8 mouse cellular contexts compared by ENCODE assay signal in the genomic region with DNA sequence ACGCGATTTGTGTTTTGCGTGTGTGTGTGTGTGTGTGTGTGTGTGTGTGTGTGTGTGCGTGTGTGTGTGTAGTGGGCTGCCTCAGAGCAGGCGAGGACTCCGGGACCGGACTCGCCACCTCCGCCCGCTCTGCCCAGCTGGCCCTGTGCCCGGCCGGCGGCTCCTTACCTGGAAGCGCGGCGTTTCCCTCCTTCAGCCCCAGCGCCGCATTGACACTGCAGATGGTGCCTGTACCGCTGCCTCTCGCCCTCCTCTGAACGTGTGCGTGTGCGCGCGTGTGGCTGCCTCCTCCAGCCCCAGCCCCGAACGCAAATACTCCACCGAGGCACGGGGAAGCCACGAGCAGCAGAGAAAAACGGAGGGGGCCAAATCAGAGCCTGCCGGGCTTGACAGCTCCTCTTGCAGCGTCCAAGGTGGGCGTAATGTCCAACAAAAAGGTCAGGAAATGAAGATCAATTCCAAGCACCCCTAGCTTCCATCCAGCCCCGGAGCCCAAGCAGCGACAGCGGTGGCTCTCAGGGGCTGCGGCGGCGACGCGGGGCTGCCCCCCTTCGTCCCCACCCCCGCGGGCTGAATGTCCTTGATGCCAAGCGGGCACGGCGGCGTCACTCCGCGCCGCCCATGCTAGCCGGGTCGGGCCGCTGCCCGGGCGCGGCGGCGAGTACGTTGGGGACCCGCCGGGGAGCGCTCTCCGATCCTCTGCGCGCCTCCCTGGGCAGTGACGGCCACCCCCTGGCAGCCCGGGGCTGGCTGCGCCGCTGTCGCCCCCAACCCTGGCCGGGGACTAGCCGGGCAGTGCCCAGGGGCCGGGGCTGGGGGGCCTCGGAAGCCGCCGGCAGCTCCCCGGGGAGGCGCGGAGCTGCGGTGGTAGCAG. TPM values are rescaled to one million over a fixed set of nuclear protein-coding genes. Genes with fewer than 3 reads are reported as not detected.
DNase-seq lines count a peak whose midpoint lies in the region; ATAC-seq and TF ChIP-seq lines count a peak whose summit lies in the region.

No protein-coding gene starts in this region.

- H3K4me1 ChIP-seq in embryonic facial prominence, embryonic 12.5 days, result peaks cover 17% of the 10 kb centered on the region
- peaks cover 43% of the 10 kb centered on the region for H3K4me1 ChIP-seq in heart, embryonic 13.5 days
- H3K4me1 ChIP-seq in kidney, postnatal 0 days (replicated peaks; ENCODE audit: insufficient read depth, low read length), result peaks cover 5% of the 10 kb centered on the region; the same call in 1 of the 2 replicates
- peaks cover 5% of the 10 kb centered on the region; the same call in 1 of the 2 replicates for H3K4me1 ChIP-seq in liver, embryonic 13.5 days (replicated peaks)
- peaks cover 20% of the 10 kb centered on the region for H3K4me1 ChIP-seq in neural tube, embryonic 14.5 days (ENCODE audit: control insufficient read depth, insufficient read depth, low read length)

- no peak for TF ChIP-seq CTCF in kidney, postnatal 0 days (IDR thresholded peaks at IDR 0.05; ENCODE audit: low read depth)

- H3K36me3 ChIP-seq in embryonic facial prominence, embryonic 12.5 days, result no peaks in the 10 kb centered on the region
- no peaks in the 10 kb centered on the region for H3K36me3 ChIP-seq in heart, embryonic 13.5 days
- H3K36me3 ChIP-seq in kidney, postnatal 0 days (ENCODE audit: insufficient read depth, low read length), result no peaks in the 10 kb centered on the region
- no peaks in the 10 kb centered on the region for H3K36me3 ChIP-seq in liver, embryonic 13.5 days
- H3K36me3 ChIP-seq in neural tube, embryonic 14.5 days (ENCODE audit: control insufficient read depth, insufficient read depth, low read length), result no peaks in the 10 kb centered on the region

- peak overlapping the region; percentile 84 for H3K9ac ChIP-seq in embryonic facial prominence, embryonic 12.5 days
- peak overlapping the region; percentile 98 for H3K9ac ChIP-seq in heart, embryonic 13.5 days
- H3K9ac ChIP-seq in kidney, postnatal 0 days (ENCODE audit: low read depth, low read length), result peak overlapping the region; percentile 71
- H3K9ac ChIP-seq in liver, embryonic 13.5 days, result peak overlapping the region; percentile 45
- peak overlapping the region; percentile 97 for H3K9ac ChIP-seq in neural tube, embryonic 14.5 days (replicated peaks; ENCODE audit: low read depth, low read length)

- H3K4me3 ChIP-seq in embryonic facial prominence, embryonic 12.5 days, result peak overlapping the region; percentile 76
- peak overlapping the region; percentile 87 for H3K4me3 ChIP-seq in heart, embryonic 13.5 days
- peak overlapping the region; percentile 68 for H3K4me3 ChIP-seq in kidney, postnatal 0 days (replicated peaks; ENCODE audit: low read depth, low read length)
- H3K4me3 ChIP-seq in liver, embryonic 13.5 days (replicated peaks), result peak overlapping the region; percentile 59
- peak overlapping the region; percentile 86 for H3K4me3 ChIP-seq in neural tube, embryonic 14.5 days (ENCODE audit: low read depth, low read length)

- under 1% methylated on average over 79 of the region's 82 CpGs for WGBS in embryonic facial prominence, embryonic 12.5 days
- under 1% methylated on average over 71 of the region's 82 CpGs for WGBS in heart, embryonic 13.5 days
- WGBS in kidney, postnatal 0 days, result under 1% methylated on average over 73 of the region's 82 CpGs
- under 1% methylated on average over 71 of the region's 82 CpGs for WGBS in liver, embryonic 13.5 days (ENCODE audit: insufficient replicate concordance)
- WGBS in neural tube, embryonic 14.5 days, result under 1% methylated on average over 70 of the region's 82 CpGs

- H3K27me3 ChIP-seq in embryonic facial prominence, embryonic 12.5 days, result peaks cover 61% of the 10 kb centered on the region
- H3K27me3 ChIP-seq in heart, embryonic 13.5 days (replicated peaks), result peaks cover 34% of the 10 kb centered on the region
- H3K27me3 ChIP-seq in kidney, postnatal 0 days (ENCODE audit: insufficient read depth, low read length), result peaks cover 22% of the 10 kb centered on the region
- peaks cover 94% of the 10 kb centered on the region for H3K27me3 ChIP-seq in liver, embryonic 13.5 days
- H3K27me3 ChIP-seq in neural tube, embryonic 14.5 days (ENCODE audit: control insufficient read depth, insufficient read depth, low read length), result no peaks in the 10 kb centered on the region

- peak; percentile 8 for DNase-seq in thymus, postnatal 14 days
- DNase-seq in thymus, postnatal 0 days (ENCODE audit: low spot score), result no peak
- no peak for DNase-seq in kidney, postnatal 0 days (ENCODE audit: low spot score)
- no peak for DNase-seq in liver, embryonic 13.5 days
- DNase-seq in spleen, adult 12 weeks (ENCODE audit: low spot score), result no peak

- peak overlapping the region; percentile 69 for H3K27ac ChIP-seq in embryonic facial prominence, embryonic 12.5 days
- peak overlapping the region; percentile 89 for H3K27ac ChIP-seq in heart, embryonic 13.5 days (replicated peaks)
- H3K27ac ChIP-seq in kidney, postnatal 0 days, result no peak overlapping the region
- no peak overlapping the region for H3K27ac ChIP-seq in liver, embryonic 13.5 days
- H3K27ac ChIP-seq in neural tube, embryonic 14.5 days (ENCODE audit: low read depth, low read length), result peak overlapping the region; percentile 94

- no peaks in the 10 kb centered on the region for H3K9me3 ChIP-seq in embryonic facial prominence, embryonic 12.5 days
- H3K9me3 ChIP-seq in heart, embryonic 13.5 days, result no peaks in the 10 kb centered on the region
- no peaks in the 10 kb centered on the region for H3K9me3 ChIP-seq in kidney, postnatal 0 days (replicated peaks; ENCODE audit: low read length)
- H3K9me3 ChIP-seq in liver, embryonic 13.5 days (replicated peaks), result no peaks in the 10 kb centered on the region
- no peaks in the 10 kb centered on the region for H3K9me3 ChIP-seq in neural tube, embryonic 14.5 days (ENCODE audit: control insufficient read depth, low read length)

- ATAC-seq in embryonic facial prominence, embryonic 12.5 days (ENCODE audit: insufficient number of reproducible peaks, insufficient read depth, low FRiP score, low TSS enrichment), result peak; percentile 24
- no peak for ATAC-seq in heart, embryonic 13.5 days (ENCODE audit: extremely low read depth, insufficient number of reproducible peaks, low FRiP score, low TSS enrichment)
- peak; percentile 58 for ATAC-seq in kidney, postnatal 0 days (replicated peaks; ENCODE audit: low FRiP score, low read depth)
- peak; percentile 10; the same call in 1 of the 2 replicates for ATAC-seq in liver, embryonic 13.5 days (ENCODE audit: low read depth)
- ATAC-seq in neural tube, embryonic 14.5 days (ENCODE audit: low read depth), result peak; percentile 55

- H3K4me2 ChIP-seq in embryonic facial prominence, embryonic 12.5 days (replicated peaks), result peak overlapping the region; percentile 100
- peak overlapping the region; percentile 96 for H3K4me2 ChIP-seq in heart, embryonic 13.5 days
- H3K4me2 ChIP-seq in kidney, postnatal 0 days (ENCODE audit: low read length), result peak overlapping the region; percentile 100
- H3K4me2 ChIP-seq in liver, embryonic 13.5 days, result peak overlapping the region; percentile 71
- peak overlapping the region; percentile 70 for H3K4me2 ChIP-seq in neural tube, embryonic 14.5 days (ENCODE audit: low read depth, low read length)

RNA-seq across cellular contexts. Expression of gene Plxna4, which starts 0.6 kb away (rescaled TPM):
- 0.13 and 0.18 TPM in 2 replicates for polyA plus RNA-seq in thymus, postnatal 0 days (2015; fragmentation: Nextera tagmentation; extraction: Ambion mirVana)
- 4.9 and 5.5 TPM in 2 replicates for polyA plus RNA-seq in embryonic facial prominence, embryonic 12.5 days (2016; fragmentation: Nextera tagmentation; extraction: Ambion mirVana)
- polyA plus RNA-seq in heart, embryonic 13.5 days (2015; fragmentation: Nextera tagmentation; extraction: Ambion mirVana), result 5.5 TPM in 2 replicates
- polyA plus RNA-seq in kidney, postnatal 0 days (2015; fragmentation: Nextera tagmentation; extraction: Ambion mirVana), result 0.82 and 0.83 TPM in 2 replicates
- 0.24 and 0.34 TPM in 2 replicates for polyA plus RNA-seq in liver, embryonic 13.5 days (2015; fragmentation: Nextera tagmentation; extraction: Ambion mirVana)
- 25.1 and 26.9 TPM in 2 replicates for polyA plus RNA-seq in neural tube, embryonic 14.5 days (2014; fragmentation: Nextera tagmentation; extraction: Ambion mirVana)

Comparison
In these comparisons a context has a peak if more than half of its experiments do, and no peak if none do; other contexts are left out.
1. H3K27ac ChIP-seq: peak in embryonic facial prominence, embryonic 12.5 days (single experiment), heart, embryonic 13.5 days (single experiment) and neural tube, embryonic 14.5 days (single experiment); none in kidney, postnatal 0 days (single experiment) and liver, embryonic 13.5 days (single experiment).
2. H3K9ac ChIP-seq: peak in every context shown above with its lines; median percentile 98 in heart, embryonic 13.5 days; 97 in neural tube, embryonic 14.5 days; 84 in embryonic facial prominence, embryonic 12.5 days; 71 in kidney, postnatal 0 days; 45 in liver, embryonic 13.5 days.
3. Peak in every context shown above with its lines, with median percentiles within 50 percentile points of each other: H3K4me2 ChIP-seq and H3K4me3 ChIP-seq.